Mouse (Mus musculus): ENCODE data around the gene Gpr173. TPM values are rescaled to one million over a fixed set of nuclear protein-coding genes. Genes with fewer than 3 reads are reported as not detected.

The Gpr173 gene
- polyA plus RNA-seq (2012; rRNA removed) = 1.0 and 1.3 TPM in 2 replicates

DNA sequence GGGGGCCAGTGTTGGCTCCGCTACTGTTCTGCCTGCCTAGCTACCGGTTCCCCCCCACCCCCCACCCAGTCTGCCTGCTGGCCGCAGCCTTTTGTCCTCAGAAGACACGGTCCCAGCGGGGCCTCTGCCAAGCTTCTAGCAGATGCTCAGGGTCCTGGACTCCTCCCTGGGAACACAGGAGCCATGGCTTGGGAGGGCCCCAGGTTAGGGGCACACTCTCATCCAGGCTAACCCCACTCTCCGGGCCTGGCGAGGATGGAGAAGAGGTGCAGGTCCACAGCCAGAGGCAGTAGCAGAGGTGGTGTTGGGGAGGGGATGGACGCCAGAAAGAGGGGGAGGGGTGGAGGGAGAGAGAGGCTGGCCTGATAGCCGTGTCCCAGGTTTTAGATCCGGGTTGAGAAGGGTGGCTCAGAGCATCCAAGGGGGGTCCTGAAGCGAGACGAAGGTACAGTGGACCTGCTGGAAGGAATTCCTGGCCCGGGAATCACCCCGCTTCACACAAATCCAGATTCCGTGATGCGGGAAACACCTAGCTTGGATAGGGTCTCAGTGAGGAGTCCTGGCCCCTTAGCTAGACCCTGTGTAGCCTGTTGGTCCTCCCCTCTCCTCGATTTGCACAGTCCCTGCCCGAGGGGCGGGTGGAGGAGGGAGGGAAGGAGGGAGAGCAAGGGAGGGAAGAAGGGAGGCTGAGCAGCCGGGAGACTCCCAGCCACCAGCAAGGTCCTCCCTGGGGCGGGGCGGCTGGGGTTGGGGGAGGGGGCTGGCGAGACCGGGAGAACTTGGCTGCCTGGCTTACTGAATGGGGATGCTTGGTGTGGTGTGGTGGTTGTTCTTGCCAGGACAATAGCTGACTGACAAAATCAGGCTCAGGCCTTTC is at the start of gene Gpr173:
Gene Gpr173 (minus strand): TSS at position 308 of the 877 bp plus-strand sequence.

DNA sequence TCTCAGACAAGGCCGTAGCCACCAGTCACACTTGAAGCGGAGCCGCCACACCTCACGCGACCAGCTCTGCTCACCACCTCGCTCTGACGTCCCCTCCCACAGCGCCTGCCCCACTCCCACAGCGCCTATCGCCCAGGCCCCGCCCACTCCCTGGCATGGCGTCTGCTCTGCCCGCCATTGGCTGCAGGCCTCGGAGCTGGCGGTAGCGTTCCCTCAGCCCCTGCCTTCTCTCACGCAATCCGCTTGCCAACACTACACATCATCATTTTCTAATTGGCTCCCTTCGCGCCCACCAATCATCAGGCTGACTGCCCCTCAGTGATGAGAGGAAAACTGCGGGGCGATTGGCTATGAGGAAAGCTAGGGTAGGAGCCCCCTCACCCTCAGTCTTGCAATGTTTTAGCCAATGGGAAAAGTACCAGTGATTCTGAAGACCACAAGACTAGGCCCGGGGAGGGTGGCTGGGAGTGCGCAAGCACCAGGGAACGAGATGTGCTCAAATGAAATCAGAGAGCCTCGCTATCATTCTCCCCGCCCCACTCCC is 26.1 kb downstream of the Gpr173 start, which contains the start of gene Tspyl2:
Gene Tspyl2 (minus strand): TSS at position 68 of the 544 bp plus-strand sequence.

DNA sequence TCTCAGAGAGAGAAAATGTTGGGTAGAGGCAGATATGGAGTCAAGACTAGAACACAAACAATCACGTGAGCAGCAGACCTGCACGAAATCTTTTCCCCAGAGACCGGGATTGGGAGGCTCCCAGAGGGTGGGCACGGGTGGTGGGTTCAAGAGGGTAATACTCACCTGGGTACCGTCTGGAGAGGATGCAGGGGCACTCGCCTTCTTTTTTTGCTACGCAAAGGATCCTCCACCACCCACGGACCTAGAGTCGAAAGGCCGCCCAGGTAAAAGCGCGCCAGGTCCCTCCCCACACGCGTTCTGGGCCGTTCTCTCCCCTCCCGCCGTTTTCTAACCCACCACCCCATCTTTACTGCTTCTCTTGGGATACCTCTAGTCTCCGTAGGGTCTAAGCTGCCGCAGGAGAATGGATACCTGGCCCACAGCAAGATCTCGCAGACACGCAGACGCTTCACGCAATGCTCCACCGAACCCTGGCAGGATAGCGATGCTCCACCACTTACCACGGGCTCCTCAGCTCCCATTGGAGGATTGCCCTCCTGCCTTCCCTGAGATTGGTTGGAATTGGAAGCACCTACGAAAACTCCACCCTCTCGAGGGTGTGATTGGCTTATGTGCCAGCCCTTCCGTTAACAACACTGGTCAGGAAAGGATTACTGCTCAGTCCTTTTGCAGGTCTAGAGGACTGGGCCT is 41.4 kb downstream of the Gpr173 start, which contains the start of gene Kantr:
Gene Kantr (minus strand): TSS at position 500 of the 693 bp plus-strand sequence.

Other genes with a start within 250 kb of the Gpr173 start
- gene Iqsec2, start 224.4 kb downstream of the Gpr173 start, polyA plus RNA-seq (2012; rRNA removed) = 6.9 and 7.2 TPM in 2 replicates
- gene Kdm5c, start 135.7 kb downstream of the Gpr173 start, polyA plus RNA-seq (2012; rRNA removed) = 30.0 and 31.5 TPM in 2 replicates
- gene Kantr, start 41.2 kb downstream of the Gpr173 start, polyA plus RNA-seq (2012; rRNA removed) = 0.69 and 0.97 TPM in 2 replicates
- gene Tspyl2, start 26.3 kb downstream of the Gpr173 start, polyA plus RNA-seq (2012; rRNA removed) = 6.9 and 11.1 TPM in 2 replicates
- not detected in 2 replicates for gene Cldn34a, start 194.6 kb upstream of the Gpr173 start, polyA plus RNA-seq (2012; rRNA removed)

Measured in stomach, adult 2 months (tissue).